Mouse (Mus musculus) small intestine, adult 2 months (tissue): ENCODE results near the gene Skor1. TPM values are rescaled to one million over a fixed set of nuclear protein-coding genes. Genes with fewer than 3 reads are reported as not detected.

Source experiments
- H3K27ac ChIP-seq: fragments of 200-500 bp; 2 replicates; pipeline ENCODE4 v1.5.1; 2012; ENCODE audit warnings: low read depth, low read length, control low read depth, inconsistent platforms; ENCODE audit not compliant: insufficient read depth
- H3K27me3 ChIP-seq: fragments of 200-500 bp; 2 replicates; pipeline ENCODE4 v1.6.1; 2012; ENCODE audit warnings: mild to moderate bottlenecking, moderate library complexity, low read length, inconsistent platforms; ENCODE audit not compliant: control insufficient read depth, insufficient read depth
- H3K36me3 ChIP-seq: fragments of 200-500 bp; 2 replicates; pipeline ENCODE4 v1.6.1; 2012; ENCODE audit warnings: mild to moderate bottlenecking, low read length, control low read depth, inconsistent platforms; ENCODE audit not compliant: control insufficient read depth, insufficient read depth
- H3K4me1 ChIP-seq: fragments of 200-500 bp; 2 replicates; pipeline ENCODE4 v1.6.1; 2012; ENCODE audit warnings: low read length, inconsistent platforms, mixed read lengths; ENCODE audit not compliant: control insufficient read depth, insufficient read depth, insufficient read length
- H3K4me3 ChIP-seq: fragments of 200-500 bp; 2 replicates; pipeline ENCODE4 v1.5.1; 2012; ENCODE audit warnings: low read depth, mild to moderate bottlenecking, control low read depth, inconsistent platforms, low read length, moderate library complexity
- CTCF ChIP-seq: fragments of 200-500 bp; IDR thresholded peaks from 2 replicates; pipeline ENCODE4 v1.5.1; 2012; ENCODE audit warnings: low read depth, mild to moderate bottlenecking, control low read depth, inconsistent platforms, low read length, moderate library complexity, mixed read lengths; ENCODE audit not compliant: insufficient replicate concordance, insufficient read length; ENCODE audit errors: extremely low read depth
- POLR2A ChIP-seq: fragments of 200-500 bp; IDR thresholded peaks from 2 replicates; pipeline ENCODE4 v1.6.1; 2012; ENCODE audit warnings: low read depth, mild to moderate bottlenecking, control low read depth, inconsistent platforms, low read length, moderate library complexity
- WGBS: fragments of 180-500 bp; shearing (Covaris S2); methylation state at CpG from one replicate; pipeline ENCODE4 v1.1.7; 2018; 5-methylcytosine and 5-hydroxymethylcytosine counted together
- polyA plus RNA-seq: library from polyadenylated mRNA; depleted of rRNA; stranded (reverse); fragments of >200 nt; gene quantifications from 2 replicates; pipeline ENCODE4 v1.2.3, GENCODE M21; 2012

Skor1 gene
- polyA plus RNA-seq, 1 experiment, result 0.04 TPM

- WGBS, result 94% methylated on average over 1 of the region's 1 CpGs
- H3K27me3 ChIP-seq, result no peaks in the 10 kb centered on the region
- no peak overlapping the region for H3K4me3 ChIP-seq
- H3K4me1 ChIP-seq, result no peaks in the 10 kb centered on the region
- TF ChIP-seq CTCF, result no peak
- no peak for TF ChIP-seq POLR2A
- H3K27ac ChIP-seq, result no peak overlapping the region
- 0 out of 2 replicates have a peak, but pooled peaks cover 2% of the 10 kb centered on the region for H3K36me3 ChIP-seq
These were observed 20.4 kb upstream of the Skor1 start for GRCm38 (mm10) chr9:63169127-63169526.

- Histone ChIP-seq H3K4me3 (no peak overlapping the region), H3K27ac (no peak overlapping the region), H3K27me3 (no peaks in the 10 kb centered on the region), H3K4me1 (no peaks in the 10 kb centered on the region), H3K36me3 (0 out of 2 replicates have a peak, but pooled peaks cover 2% of the 10 kb centered on the region)
- 76% methylated on average over 9 of the region's 9 CpGs for WGBS
- TF ChIP-seq POLR2A (no peak), CTCF (no peak)
These were observed 16.3 kb upstream of the Skor1 start for GRCm38 (mm10) chr9:63165070-63165469.

- Histone ChIP-seq H3K4me1 (no peaks in the 10 kb centered on the region), H3K27me3 (no peaks in the 10 kb centered on the region), H3K4me3 (no peak overlapping the region), H3K36me3 (no peaks in the 10 kb centered on the region), H3K27ac (no peak overlapping the region)
- 58% methylated on average over 8 of the region's 8 CpGs for WGBS
- TF ChIP-seq CTCF, result no peak
- TF ChIP-seq POLR2A, result no peak
These were observed 15.0 kb upstream of the Skor1 start for GRCm38 (mm10) chr9:63163756-63164155.

GRCm38 (mm10) chr9:63151949-63152348, 3.2 kb upstream of the Skor1 start:
- 44% methylated on average over 14 of the region's 14 CpGs for WGBS
- Histone ChIP-seq H3K27ac (no peak overlapping the region), H3K27me3 (peaks cover 64% of the 10 kb centered on the region)

GRCm38 (mm10) chr9:63151072-63151870, 2.5 kb upstream of the Skor1 start:
- Histone ChIP-seq H3K4me1 (no peaks in the 10 kb centered on the region; the same call in 1 of the 2 replicates), H3K36me3 (no peaks in the 10 kb centered on the region), H3K27me3 (peaks cover 71% of the 10 kb centered on the region), H3K27ac (no peak overlapping the region), H3K4me3 (no peak overlapping the region)
- WGBS, result 5% methylated on average over 20 of the region's 20 CpGs
- no peak for TF ChIP-seq CTCF
- TF ChIP-seq POLR2A, result no peak

More at GRCm38 (mm10) chr9:63151949-63152348, 3.2 kb upstream of the Skor1 start:
- Histone ChIP-seq H3K36me3 (no peaks in the 10 kb centered on the region), H3K4me3 (no peak overlapping the region), H3K4me1 (no peaks in the 10 kb centered on the region; the same call in 1 of the 2 replicates)
- TF ChIP-seq POLR2A (no peak), CTCF (no peak)

GRCm38 (mm10) chr9:63150086-63150800, 1.5 kb upstream of the Skor1 start:
- Histone ChIP-seq H3K27me3 (peaks cover 81% of the 10 kb centered on the region), H3K27ac (no peak overlapping the region), H3K4me3 (no peak overlapping the region), H3K36me3 (no peaks in the 10 kb centered on the region), H3K4me1 (no peaks in the 10 kb centered on the region; the same call in 1 of the 2 replicates)
- TF ChIP-seq CTCF, result no peak
- TF ChIP-seq POLR2A, result no peak
- WGBS, result 8% methylated on average over 27 of the region's 27 CpGs

GRCm38 (mm10) chr9:63149372-63149766, 608 bp upstream of the Skor1 start:
- H3K27ac ChIP-seq, result no peak overlapping the region
- H3K27me3 ChIP-seq, result peaks cover 89% of the 10 kb centered on the region
- 3% methylated on average over 20 of the region's 20 CpGs for WGBS
- H3K4me1 ChIP-seq, result peaks cover 3% of the 10 kb centered on the region
- no peaks in the 10 kb centered on the region for H3K36me3 ChIP-seq
- TF ChIP-seq POLR2A (no peak), CTCF (no peak)
- 0 out of 2 replicates have a peak overlapping the region, but pooled peaks have one; percentile 59 for H3K4me3 ChIP-seq
